Mouse (Mus musculus) heart, adult 2 months (tissue): ENCODE measurements around the gene Jade3.

Experiments
- CTCF ChIP-seq: fragments of 200-600 bp; IDR thresholded peaks from 2 replicates; pipeline ENCODE4 v1.8.1; 2022; ENCODE audit warnings: antibody characterized with exemption, mild to moderate bottlenecking, moderate library complexity
- POLR2A ChIP-seq: fragments of 200-500 bp; IDR thresholded peaks from 2 replicates; pipeline ENCODE4 v1.6.1; 2011; ENCODE audit warnings: mild to moderate bottlenecking, low read depth, low read length, control low read depth; ENCODE audit not compliant: insufficient read depth

- no peak for TF ChIP-seq CTCF
- no peak for TF ChIP-seq POLR2A
Measured at GRCm38 (mm10) chrX:20407676-20408075, 17.8 kb upstream of the Jade3 start.
